Mouse (Mus musculus) mammary gland, adult 2 months (tissue): ENCODE results near the gene Pou1f1. TPM values are rescaled to one million over a fixed set of nuclear protein-coding genes. Genes with fewer than 3 reads are reported as not detected.

Source experiments
- polyA plus RNA-seq: library from polyadenylated mRNA; depleted of rRNA; stranded (reverse); fragments of >200 nt; gene quantifications from 2 replicates; pipeline ENCODE4 v1.2.3, GENCODE M21; 2012; ENCODE audit warnings: low replicate concordance; rRNA removed

The Pou1f1 gene
- polyA plus RNA-seq: not detected in 2 replicates

GRCm38 (mm10) chr16:65520211-65520610 lies at the start of gene Pou1f1:
Pou1f1 (plus strand) TSS chr16:65520511.

DNA sequence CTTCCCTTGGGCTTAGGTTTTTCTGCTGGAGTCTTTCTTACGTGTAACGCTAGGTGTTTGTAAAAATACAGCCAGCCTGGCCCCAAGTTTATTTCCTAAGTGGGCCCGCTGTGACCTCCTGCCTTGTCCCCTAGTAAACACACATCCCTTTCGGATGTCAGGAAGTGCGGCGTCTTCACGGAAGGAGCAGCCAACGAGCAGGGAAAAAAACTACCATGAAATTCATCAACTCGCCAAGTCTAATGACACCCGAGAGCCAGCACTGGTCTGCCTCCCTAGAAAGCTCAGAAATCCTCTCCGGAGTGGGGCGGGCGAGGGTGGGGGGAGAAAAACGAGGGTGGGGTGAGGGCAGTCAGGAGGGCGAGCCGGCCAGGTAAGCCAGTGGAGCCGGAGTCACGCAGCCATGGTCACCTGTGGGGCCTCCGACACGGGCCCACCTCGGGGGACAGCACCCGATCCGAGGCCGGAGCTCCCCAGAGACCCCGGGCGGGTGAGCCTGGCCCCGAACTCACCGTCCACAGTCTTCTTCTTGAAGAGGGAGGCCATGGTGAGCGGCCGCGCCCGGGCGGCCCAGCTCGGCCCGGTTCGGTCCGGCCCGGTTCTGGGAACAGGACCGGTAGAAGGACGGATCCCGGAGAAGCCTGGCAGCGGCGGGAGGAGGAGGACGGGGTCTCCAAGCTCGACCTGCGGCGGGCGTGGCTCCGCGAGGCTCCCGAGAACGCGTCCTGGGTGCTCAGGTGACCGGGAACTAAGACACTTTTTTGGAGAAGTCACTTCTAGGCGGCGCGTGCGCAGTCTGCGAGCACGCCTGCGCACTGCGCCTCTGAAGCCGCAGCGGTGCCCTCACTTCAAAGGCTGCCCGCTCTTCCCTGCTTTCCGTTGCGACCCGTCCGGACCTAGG lies 41.9 kb downstream of the Pou1f1 start, which contains the start of gene Chmp2b:
Chmp2b (minus strand) TSS at position 764 of the 901 bp plus-strand sequence.

Other genes with a start within 250 kb of the Pou1f1 start
- gene Chmp2b, start 42.2 kb downstream of the Pou1f1 start, polyA plus RNA-seq: 10.9 and 20.0 TPM in 2 replicates